Mouse (Mus musculus): ENCODE measurements around the gene Stx2.

Stx2 gene

GRCm38 (mm10) chr5:128953278-128954070, 54.9 kb downstream of the Stx2 start, which contains the start of gene Rimbp2:
Gene Rimbp2 (minus strand): TSS chr5:128953486.
- Histone ChIP-seq H3K4me1 (replicated peaks; ENCODE audit: low read depth, low read length) (peaks cover 26% of the 10 kb centered on the region), H3K9me3 (ENCODE audit: low read length) (no peaks in the 10 kb centered on the region), H3K27me3 (ENCODE audit: insufficient read depth, low read length) (peaks cover 22% of the 10 kb centered on the region), H3K36me3 (ENCODE audit: insufficient read depth, low read length) (no peaks in the 10 kb centered on the region), H3K4me3 (replicated peaks; ENCODE audit: low read length) (peak within 1 kb of the TSS; percentile 69)
- peak; percentile 17; the same call in 1 of the 2 replicates for TF ChIP-seq CTCF (conservative IDR thresholded peaks at IDR 0.05; ENCODE audit: low read length)
- no peak for TF ChIP-seq NANOG (IDR thresholded peaks at IDR 0.05; ENCODE audit: borderline replicate concordance, low read length)

DNA sequence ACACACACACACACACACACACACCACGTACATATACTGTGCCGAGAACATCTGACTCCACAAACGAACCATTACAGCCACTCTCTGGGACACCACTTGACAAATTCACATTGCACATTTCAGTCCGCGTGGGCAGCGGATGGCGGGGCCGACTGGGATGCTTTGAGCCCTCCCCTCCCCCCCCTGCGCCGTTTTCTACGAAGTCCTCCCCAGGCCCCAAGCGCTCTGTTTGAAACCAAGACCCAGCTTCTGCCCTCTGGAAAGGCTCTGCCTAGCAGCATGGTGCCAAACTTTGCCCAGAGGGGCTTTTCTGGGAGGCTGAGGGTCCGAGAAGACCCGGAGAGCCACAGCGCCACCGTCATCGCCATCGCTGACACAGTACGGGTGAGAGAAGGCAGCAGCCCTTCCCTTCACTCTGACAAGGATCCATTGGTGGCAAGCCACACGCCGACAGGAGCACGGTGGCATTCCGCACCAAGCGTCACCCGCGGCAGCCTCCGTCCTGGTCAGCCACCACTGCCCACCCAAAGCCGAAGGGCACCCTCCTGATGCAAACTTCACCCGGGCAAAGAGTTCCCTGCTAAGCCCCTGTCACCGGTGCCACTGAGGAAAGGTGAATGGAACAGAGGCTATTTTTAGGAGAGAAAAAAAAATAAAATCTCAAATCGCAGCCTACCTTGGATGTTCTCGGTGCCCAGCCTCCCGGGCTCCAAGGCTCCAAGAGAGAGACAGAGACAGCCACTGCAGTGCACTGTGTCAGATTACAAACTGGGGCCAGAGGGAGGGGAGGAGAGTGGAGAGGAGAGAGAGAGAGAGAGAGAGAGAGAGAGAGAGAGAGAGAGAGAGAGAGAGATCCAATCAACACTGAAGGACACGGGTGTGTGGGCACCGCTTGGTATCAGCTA, 55.8 kb downstream of the Stx2 start:
- H3K9me3 ChIP-seq (ENCODE audit: low read length): no peaks in the 10 kb centered on the region
- peak overlapping the region; percentile 69 for H3K4me3 ChIP-seq (replicated peaks; ENCODE audit: low read length)
- peaks cover 26% of the 10 kb centered on the region for H3K4me1 ChIP-seq (replicated peaks; ENCODE audit: low read depth, low read length)
- no peak for TF ChIP-seq CTCF (conservative IDR thresholded peaks at IDR 0.05; ENCODE audit: low read length)
- TF ChIP-seq NANOG (IDR thresholded peaks at IDR 0.05; ENCODE audit: borderline replicate concordance, low read length): no peak
- no peak for TF ChIP-seq POU5F1 (IDR thresholded peaks at IDR 0.05; ENCODE audit: borderline replicate concordance, low read length)
- H3K36me3 ChIP-seq (ENCODE audit: insufficient read depth, low read length): no peaks in the 10 kb centered on the region
- peaks cover 22% of the 10 kb centered on the region for H3K27me3 ChIP-seq (ENCODE audit: insufficient read depth, low read length)

DNA sequence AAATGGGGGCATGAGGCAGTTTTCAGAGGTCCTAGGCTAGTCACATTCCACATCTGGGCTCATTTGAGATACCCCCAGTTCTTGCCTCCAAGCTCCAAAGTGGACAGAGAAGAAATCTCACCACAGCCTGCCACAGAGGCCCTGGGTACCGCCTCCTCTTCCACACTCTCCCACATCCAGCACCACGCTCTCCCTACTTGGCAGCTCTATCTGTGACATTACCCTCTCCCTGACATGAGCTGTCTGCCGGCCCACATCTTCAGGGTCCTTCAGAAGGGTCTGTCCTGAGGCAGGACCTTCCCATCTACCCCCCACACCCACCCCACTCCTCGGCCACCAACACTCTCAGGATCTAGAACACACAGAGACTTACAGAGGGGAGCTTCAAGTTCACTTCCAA, 56.9 kb downstream of the Stx2 start:
- Histone ChIP-seq H3K27me3 (ENCODE audit: insufficient read depth, low read length) (peaks cover 22% of the 10 kb centered on the region), H3K4me1 (replicated peaks; ENCODE audit: low read depth, low read length) (peaks cover 26% of the 10 kb centered on the region), H3K4me3 (replicated peaks; ENCODE audit: low read length) (no peak overlapping the region), H3K36me3 (ENCODE audit: insufficient read depth, low read length) (no peaks in the 10 kb centered on the region), H3K9me3 (ENCODE audit: low read length) (peaks cover 1% of the 10 kb centered on the region; the same call in 1 of the 2 replicates)
- TF ChIP-seq NANOG (IDR thresholded peaks at IDR 0.05; ENCODE audit: borderline replicate concordance, low read length) (no peak), POU5F1 (IDR thresholded peaks at IDR 0.05; ENCODE audit: borderline replicate concordance, low read length) (no peak), CTCF (conservative IDR thresholded peaks at IDR 0.05; ENCODE audit: low read length) (no peak)

- Histone ChIP-seq H3K9me3 (ENCODE audit: low read length) (peaks cover 9% of the 10 kb centered on the region), H3K36me3 (ENCODE audit: insufficient read depth, low read length) (no peaks in the 10 kb centered on the region), H3K4me1 (replicated peaks; ENCODE audit: low read depth, low read length) (peaks cover 6% of the 10 kb centered on the region), H3K27me3 (ENCODE audit: insufficient read depth, low read length) (peaks cover 14% of the 10 kb centered on the region), H3K4me3 (replicated peaks; ENCODE audit: low read length) (no peak overlapping the region)
- TF ChIP-seq POU5F1 (IDR thresholded peaks at IDR 0.05; ENCODE audit: borderline replicate concordance, low read length) (no peak), CTCF (conservative IDR thresholded peaks at IDR 0.05; ENCODE audit: low read length) (peak; percentile 56)
Measured at GRCm38 (mm10) chr5:128947093-128947492, 61.3 kb downstream of the Stx2 start.

- no peak overlapping the region for H3K4me3 ChIP-seq (replicated peaks; ENCODE audit: low read length)
- TF ChIP-seq POU5F1 (IDR thresholded peaks at IDR 0.05; ENCODE audit: borderline replicate concordance, low read length) (no peak), CTCF (conservative IDR thresholded peaks at IDR 0.05; ENCODE audit: low read length) (no peak)
Measured at GRCm38 (mm10) chr5:128940436-128940835, 67.9 kb downstream of the Stx2 start.

DNA sequence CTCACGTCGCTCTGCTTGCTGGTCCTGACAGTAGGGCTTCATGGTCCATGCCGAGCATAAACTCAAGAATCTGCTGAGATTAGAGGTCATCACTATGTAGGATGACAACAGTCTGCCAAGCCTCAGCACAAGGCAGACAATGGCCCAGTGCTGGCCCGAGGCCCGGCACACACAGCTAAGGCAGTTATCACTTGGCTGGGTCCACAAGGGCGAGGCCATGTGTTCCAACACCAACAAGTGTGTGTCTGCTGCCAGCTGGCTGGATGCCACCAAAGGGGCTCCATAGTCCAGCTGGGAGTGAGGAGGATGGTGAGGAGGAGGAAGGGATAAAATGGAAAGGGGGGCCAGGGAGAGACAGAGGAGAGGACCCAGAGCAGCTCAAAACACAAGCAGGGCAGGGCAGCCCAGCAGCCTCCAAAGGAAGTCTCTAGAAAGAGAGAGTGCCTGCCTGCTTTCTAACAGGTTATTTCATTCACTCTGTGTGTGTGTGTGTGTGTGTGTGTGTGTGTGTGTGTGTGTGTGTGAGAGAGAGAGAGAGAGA, 72.9 kb downstream of the Stx2 start:
- Histone ChIP-seq H3K4me3 (replicated peaks; ENCODE audit: low read length) (no peak overlapping the region), H3K36me3 (ENCODE audit: insufficient read depth, low read length) (no peaks in the 10 kb centered on the region), H3K9me3 (ENCODE audit: low read length) (0 out of 2 replicates have a peak, but pooled peaks cover 7% of the 10 kb centered on the region), H3K27me3 (ENCODE audit: insufficient read depth, low read length) (peaks cover 29% of the 10 kb centered on the region), H3K4me1 (replicated peaks; ENCODE audit: low read depth, low read length) (no peaks in the 10 kb centered on the region)
- TF ChIP-seq POU5F1 (IDR thresholded peaks at IDR 0.05; ENCODE audit: borderline replicate concordance, low read length) (no peak), CTCF (conservative IDR thresholded peaks at IDR 0.05; ENCODE audit: low read length) (no peak), NANOG (IDR thresholded peaks at IDR 0.05; ENCODE audit: borderline replicate concordance, low read length) (no peak)

More at GRCm38 (mm10) chr5:128940436-128940835, 67.9 kb downstream of the Stx2 start:
- Histone ChIP-seq H3K9me3 (ENCODE audit: low read length) (no peaks in the 10 kb centered on the region), H3K36me3 (ENCODE audit: insufficient read depth, low read length) (no peaks in the 10 kb centered on the region), H3K4me1 (replicated peaks; ENCODE audit: low read depth, low read length) (no peaks in the 10 kb centered on the region), H3K27me3 (ENCODE audit: insufficient read depth, low read length) (peaks cover 1% of the 10 kb centered on the region; the same call in 1 of the 2 replicates)
